Mouse (Mus musculus) R1 (cell line): ENCODE results near the gene Zcchc24.
A peak's percentile ranks its signal among the peaks of the same experiment; 100 is the strongest.

Experiments
- DNase-seq: peaks from one replicate; pipeline ENCODE4 v3.0.0-alpha.2; 2018; ENCODE audit warnings: low read depth, low spot score

The Zcchc24 gene

DNA sequence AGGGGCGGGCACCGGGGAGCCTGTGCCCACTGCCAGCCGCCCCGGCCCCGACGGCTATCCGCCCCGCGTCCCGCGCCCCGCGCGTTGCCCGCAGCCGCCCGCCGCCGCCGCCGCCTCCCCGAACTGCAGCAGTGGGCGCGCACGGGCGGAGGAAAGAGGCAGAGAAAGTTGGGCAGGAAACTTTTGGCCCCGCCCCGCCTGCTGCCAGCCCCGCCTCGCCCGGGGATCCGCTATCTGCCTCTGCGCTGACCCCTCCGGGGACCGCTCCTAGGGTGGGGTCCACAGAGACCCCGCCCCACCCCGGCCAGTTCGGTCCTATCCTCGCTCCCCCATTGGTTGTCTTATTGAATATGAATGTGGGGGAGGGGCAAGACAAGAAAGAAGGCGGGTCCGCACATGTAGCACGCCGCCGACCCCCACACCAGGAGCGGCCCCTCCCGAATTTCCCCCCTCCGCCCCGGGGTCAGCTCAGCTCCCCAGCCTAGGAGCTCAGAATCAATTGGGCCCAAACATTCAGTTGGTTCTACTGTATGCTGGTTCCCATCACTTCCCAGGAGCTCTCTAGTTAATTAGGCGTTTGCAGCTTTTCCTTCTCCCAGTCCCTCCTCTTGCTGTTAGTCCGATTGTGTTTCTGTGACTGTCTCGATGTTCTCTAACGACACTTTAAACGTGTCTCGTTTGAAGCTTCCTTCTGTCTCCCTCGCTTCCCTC is at the start of gene Zcchc24:
Zcchc24 (minus strand) TSS at position 125 of the 711 bp plus-strand sequence.
- peak; percentile 98 for DNase-seq

- DNase-seq: peak; percentile 77
Measured at GRCm38 (mm10) chr14:25816416-25816815, 47.6 kb upstream of the Zcchc24 start.

- DNase-seq: no peak
Measured at GRCm38 (mm10) chr14:25814140-25814539, 45.3 kb upstream of the Zcchc24 start.

GRCm38 (mm10) chr14:25811026-25811425 is 42.2 kb upstream of the Zcchc24 start:
- peak; percentile 90 for DNase-seq

DNA sequence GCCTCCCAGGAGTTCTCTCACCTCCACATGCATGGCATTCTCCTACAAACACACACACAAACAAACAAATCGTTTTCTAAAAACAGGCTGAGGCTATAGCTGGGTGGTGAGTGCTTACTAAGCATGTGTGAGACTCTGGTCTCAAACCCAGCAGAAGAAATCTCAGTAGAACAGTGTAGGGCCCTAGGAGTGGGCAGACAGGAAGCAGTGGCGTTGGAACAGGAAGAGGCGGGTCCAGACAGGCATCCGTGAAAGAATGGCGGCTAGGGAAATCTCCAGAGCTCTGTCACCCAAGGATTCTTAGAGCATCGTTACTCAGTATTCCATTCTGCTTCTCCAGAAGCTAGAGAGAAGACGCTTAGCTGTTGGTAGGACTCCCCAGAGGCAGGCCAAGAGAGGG is 37.7 kb upstream of the Zcchc24 start:
- DNase-seq: peak; percentile 70

DNA sequence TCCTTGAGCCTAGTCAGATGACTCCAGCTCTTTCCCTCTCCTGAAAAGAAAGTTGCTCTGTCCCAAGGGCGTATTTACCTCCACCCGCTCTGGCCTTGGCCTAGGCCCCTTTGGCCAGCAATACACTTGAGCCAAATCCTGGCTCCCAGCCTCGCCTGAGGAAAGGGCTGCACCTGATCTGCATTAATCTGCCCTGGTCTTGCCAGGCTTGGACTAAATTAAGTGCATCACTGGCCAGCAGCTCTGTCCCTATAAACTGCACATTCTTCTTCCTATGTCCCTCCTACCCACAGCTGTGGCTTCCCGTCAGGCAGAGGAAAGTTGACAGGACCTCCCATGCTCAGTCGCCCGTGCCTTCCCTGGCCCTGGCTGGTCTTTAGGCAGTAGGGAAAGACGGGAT is 37.0 kb upstream of the Zcchc24 start:
- DNase-seq: no peak

DNA sequence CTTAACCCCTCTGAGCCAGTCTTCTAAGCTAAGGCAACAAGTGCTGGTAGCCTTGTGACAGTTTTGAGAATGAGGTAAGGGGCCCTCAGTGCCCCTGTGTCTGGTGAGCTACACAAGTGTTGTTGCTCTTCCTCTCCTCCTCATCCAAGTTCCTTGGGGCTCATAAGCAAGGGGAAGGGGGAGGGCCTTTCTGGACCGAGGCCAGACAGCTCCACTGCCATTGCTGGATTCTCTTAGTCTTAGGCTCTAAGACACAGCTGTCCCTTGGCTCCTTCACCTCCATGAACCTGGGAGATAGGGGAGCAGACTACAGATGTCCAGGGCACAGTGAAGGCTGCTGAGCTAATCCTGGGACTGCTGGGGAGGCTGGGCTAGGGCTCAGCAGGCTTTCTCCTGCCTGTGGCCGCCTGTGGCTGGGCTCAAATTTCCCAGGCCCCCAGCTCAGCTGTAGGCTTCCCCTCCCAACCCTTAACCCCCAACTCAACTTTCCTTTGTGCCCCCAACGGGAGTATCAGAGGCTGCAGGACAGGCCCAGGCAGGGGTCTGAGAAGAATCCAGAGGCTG is 34.5 kb upstream of the Zcchc24 start:
- no peak for DNase-seq

GRCm38 (mm10) chr14:25802511-25802910 is 33.7 kb upstream of the Zcchc24 start:
- DNase-seq: no peak

GRCm38 (mm10) chr14:25800166-25800960 is 31.5 kb upstream of the Zcchc24 start:
- DNase-seq: peak; percentile 76

DNA sequence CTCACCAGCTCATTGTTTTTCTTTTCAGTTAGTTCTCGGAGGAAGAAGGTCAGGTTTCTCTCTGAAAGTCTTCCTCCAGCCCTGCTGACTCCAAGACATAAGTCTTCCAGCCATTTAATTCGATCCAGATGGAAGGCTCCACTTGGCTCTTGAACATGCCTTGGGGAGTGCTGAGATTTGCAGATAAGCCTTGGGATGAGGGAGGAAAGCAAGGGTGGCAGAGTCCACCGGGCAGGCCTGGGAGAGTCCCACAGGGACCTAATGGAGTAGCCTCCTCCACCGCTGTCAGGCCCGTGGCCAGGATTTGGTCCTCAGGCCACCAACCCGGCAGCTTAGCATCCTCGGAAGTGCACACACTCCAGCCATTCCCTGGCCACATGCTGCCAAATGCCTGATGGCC is 27.8 kb upstream of the Zcchc24 start:
- no peak for DNase-seq

DNA sequence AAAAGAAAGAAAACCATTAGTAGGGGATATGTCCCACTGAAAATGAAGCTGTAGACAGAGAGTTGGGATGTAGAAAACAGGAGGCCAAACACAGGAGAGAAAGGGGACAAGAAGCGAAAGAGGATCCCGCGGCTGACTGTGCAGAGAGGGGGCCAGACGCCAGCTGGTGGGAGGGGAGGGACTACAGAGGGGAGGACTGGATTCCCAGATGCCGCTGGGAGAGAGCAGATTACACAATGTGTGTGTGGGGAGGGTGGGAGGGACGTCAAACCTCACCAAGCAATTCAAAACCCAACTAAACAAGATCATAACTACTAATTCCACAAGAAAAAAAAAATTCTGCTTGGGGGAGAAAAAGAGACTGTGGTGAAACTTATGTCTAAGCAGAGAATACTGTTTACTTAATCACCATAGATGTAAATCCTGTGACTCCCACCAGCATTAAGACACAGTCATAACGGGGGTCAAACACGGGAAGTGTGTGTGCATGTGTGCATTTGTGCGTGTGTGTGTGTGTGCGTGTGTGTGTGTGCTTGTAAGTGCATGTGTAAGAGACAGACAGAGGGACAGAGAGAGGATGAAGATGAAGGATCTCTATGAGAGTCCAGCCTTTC is 26.8 kb upstream of the Zcchc24 start:
- no peak for DNase-seq

DNA sequence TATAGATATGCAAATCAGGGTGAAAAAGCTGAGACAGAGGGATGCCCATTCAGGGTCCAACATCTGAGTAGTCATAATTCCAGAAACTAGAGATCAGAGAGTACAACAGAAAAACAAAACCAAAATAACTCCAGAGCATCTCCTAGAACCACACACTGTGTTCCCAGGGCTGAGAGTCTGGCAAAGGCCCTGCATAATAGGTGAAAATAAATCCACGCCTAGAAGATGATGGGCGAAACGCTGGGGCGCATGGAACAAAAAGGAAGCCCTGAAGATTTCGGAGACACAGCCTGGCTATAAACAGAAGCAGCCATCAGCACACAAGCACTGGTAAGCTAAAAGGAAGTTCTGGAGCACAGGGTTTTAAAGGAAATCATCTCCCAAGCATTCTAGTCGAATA is 26.2 kb upstream of the Zcchc24 start:
- no peak for DNase-seq

- DNase-seq: peak; percentile 84
Measured at GRCm38 (mm10) chr14:25794331-25794730, 25.5 kb upstream of the Zcchc24 start.

DNA sequence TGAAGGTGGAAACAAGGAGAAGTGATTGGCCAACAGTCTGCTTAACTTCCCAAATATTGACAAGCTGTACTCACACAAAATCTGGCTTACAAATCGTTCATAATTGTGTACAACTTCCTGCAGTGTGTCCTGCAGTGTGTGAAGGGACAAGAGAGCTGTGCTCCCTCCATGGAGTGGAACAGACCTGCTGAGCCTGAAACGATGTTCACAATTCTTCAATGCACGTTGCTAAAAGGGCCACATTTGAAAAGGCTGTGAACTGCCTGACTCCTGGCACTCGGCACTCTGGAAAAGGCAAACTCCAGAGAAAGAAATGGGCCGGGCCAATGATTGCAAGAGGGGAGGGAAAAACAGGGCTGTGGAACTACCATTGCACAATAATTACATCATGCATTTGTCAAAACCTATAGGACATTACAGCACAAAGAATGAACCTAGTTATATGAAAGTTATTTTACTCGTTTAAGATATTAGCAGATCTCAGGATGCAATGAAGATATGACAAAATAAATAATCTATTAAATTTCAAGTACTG is 22.0 kb upstream of the Zcchc24 start:
- DNase-seq: no peak

GRCm38 (mm10) chr14:25789946-25790345 is 21.1 kb upstream of the Zcchc24 start:
- DNase-seq: no peak

DNA sequence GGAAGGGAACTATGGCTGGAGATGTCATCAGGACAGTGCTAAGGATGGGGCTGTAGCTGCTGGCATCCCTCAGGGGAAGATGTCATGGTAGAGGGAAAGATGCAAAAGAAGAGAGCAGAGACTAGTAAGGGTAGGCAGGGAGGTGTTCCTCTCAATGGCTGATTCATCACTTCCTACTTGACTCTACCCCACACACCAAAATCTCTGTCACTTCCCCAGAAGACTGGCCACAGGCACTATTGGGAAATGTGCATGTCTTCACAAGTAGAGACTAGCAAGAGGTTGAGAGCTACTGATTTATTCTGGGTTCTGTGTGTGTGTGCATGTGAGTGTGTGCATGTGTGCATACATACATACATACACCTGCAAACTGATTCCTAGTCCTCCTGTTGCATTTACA is 20.4 kb upstream of the Zcchc24 start:
- DNase-seq: no peak

DNA sequence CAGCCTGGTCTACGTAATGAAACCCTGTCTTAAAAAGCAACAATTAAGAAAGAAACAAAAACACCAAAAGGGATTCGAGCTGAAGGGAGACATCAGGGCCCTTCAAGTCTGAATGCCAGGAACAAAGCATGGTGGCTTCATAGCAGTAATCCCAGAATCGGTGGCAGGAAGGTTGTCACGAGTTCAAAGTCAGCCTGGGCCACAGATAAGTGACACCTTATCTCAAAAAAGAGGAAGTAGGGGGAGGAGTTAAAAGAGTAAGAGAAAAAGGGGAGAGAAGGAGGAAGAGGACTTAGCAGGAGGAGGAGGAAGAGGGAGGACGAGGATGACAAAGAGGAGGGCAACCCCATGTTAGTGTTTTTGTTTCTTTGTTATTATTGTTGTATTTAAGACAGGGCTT is 19.4 kb upstream of the Zcchc24 start:
- DNase-seq: no peak

DNA sequence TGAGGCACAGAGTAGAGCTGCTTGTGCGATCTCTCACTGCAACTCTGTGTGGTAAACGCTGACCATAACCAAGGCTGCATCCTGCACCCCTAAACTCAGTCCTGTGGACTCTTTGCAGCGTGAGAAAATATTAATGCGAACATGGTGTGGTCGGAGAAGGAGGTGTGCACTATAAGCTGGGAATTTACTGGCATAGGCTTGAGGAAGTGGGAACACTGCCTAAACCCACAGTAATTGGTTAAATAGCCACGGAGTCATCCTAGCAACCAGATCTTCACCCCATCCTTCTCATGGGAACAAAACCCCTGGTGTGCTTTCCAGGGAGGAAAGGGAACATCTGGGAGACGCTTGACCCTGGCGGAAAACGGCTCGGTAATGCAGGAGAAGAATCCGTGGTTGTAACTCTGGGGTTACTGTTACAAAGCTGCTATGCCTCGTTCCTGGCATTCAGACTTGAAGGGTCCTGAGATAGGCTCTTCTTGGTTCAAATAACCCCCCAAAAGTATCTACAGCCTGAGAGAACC is 18.6 kb upstream of the Zcchc24 start:
- no peak for DNase-seq

DNA sequence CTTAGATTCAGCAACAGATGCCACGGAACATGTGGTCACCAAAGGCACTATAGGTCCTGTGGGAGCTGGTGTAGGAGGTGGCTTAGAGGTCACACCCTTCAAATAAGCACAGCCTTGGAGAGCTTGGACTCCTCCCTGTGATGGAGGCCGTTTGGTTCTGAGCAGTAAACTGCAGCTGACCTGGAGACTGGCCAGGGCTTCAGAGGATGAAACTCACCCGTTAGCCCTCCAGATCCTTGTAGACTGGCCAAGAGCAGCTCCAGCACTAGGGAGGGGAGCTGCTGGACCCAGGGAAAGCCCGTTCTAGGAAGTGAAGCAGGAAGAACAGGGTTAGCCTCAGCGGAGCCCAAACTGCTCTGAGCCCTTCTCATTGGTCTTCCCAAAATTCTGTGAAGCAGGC is 18.1 kb upstream of the Zcchc24 start:
- no peak for DNase-seq

DNA sequence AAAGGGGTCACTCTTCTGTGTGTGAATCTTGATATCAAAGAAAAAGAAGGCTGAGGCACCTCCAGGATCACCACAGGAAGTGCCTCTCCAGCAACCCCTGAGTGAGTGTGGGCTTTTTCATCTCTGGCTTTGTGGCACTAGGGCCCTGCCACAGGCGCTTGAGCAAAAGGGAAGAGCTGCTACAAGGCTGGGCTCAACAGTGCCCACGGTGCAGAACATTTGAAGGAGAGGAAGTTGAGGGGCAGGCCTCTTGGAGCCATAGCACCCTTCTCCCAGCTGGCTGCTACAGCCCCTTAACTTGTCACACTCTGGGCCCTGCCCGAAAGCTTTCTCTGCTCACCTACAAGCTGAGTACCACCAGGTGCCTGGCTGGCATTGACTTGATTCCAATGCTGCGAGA is 16.4 kb upstream of the Zcchc24 start:
- no peak for DNase-seq

GRCm38 (mm10) chr14:25783220-25783619 is 14.4 kb upstream of the Zcchc24 start:
- no peak for DNase-seq

DNA sequence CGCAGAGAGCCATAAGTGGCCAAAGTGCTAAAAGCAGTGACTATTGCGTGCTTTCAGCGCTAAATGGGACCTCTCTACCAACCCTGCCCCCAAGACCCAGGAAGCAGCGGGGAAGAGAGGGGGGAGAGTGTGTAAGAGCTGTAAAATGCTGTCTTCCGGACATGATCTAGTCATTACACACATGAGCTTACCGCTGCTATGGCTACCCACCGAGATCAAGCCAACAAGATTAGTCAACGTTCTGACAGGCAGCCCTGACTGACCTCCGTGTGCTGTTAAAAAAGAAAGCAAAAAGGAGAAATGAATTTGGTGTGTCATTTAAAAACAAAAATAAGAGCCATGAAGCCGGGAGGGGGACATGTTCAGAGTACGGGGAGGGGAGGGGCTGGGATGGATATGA is 11.8 kb upstream of the Zcchc24 start:
- DNase-seq: no peak
